Mouse (Mus musculus): ENCODE measurements around the gene Zfp637.
"Not testable (repeated sequence)": the region's sequence is repeated elsewhere in the genome, so short reads cannot be mapped to it uniquely, and the experiment has no call there.

Gene Zfp637

DNA sequence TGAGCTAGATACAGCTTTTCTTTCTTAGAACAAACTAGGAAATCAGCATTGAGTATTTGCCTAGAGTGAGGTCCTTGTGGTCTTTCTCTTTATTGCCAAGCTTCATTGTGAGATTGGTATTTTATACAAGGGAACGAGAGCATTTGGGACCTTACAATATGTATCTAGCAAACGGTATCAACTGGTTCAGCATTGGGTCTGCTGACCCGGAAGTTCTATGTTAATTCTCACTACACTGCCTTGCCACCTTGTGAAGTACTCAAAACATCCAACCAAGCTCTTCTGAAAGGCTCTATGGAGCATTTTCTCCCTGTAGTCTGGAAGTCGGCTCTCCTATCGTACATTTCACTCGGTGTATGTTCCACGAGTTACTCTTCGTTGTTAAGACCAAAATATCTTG, 22.8 kb downstream of the Zfp637 start:
- DNase-seq (ENCODE audit: low read depth, low spot score): no peak

DNA sequence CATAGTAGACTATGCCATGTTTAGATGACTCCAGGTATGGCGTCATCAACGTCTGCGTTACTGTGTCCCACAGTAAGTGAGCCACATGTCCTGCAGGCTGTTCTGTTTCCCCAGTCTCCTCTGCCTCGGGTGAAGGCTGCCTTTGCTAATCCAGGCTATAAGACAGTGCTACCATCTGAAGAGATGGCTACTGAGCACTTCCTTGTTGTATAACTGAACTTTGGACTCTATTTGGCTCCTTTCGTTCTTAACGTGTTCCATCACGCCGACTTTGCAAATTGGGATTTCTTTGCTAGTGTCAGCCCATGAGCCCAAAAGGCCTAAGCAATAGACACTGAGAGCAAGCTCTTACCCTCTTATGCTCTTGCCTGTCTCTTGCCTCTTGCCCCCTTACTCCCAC, 27.2 kb downstream of the Zfp637 start:
- DNase-seq (ENCODE audit: low read depth, low spot score): no peak

DNA sequence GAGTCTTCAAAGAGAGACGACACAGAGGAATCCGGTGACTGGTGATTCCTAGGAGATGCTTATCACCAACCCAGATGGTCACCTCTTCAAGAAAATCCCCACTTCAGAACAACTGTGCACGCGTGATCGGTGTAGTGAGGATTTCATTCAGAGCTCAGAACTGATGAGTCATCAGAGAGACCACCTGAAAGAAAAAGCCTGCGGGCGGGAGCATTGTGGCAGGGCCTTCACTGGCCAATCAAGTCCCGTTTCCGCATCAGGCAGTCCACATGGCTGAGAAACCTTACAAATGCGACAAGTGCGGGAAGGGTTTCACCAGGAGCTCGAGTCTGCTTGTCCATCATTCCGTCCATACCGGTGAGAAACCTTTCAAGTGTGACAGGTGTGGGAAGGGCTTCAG, 30.1 kb downstream of the Zfp637 start:
- DNase-seq (ENCODE audit: low read depth, low spot score): no peak

DNA sequence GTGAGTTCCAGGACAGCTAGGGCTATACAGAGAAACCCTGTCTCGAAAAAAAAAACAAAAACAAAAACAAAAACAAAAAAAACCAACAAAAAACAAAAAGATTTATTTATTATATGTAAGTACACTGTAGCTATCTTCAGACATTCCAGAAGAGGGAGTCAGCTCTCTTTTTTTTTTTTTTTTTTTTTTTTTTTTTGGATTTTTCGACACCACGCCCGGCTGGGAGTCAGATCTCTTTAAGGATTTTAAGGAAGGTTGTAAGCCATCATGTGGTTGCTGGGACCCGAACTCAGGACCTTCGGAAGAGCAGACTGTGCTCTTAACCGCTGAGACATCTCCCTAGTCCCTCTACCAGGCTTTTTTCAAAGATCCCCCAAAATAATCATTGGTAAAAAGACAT, 32.5 kb downstream of the Zfp637 start:
- not testable (repeated sequence) for DNase-seq (ENCODE audit: low read depth, low spot score)

DNA sequence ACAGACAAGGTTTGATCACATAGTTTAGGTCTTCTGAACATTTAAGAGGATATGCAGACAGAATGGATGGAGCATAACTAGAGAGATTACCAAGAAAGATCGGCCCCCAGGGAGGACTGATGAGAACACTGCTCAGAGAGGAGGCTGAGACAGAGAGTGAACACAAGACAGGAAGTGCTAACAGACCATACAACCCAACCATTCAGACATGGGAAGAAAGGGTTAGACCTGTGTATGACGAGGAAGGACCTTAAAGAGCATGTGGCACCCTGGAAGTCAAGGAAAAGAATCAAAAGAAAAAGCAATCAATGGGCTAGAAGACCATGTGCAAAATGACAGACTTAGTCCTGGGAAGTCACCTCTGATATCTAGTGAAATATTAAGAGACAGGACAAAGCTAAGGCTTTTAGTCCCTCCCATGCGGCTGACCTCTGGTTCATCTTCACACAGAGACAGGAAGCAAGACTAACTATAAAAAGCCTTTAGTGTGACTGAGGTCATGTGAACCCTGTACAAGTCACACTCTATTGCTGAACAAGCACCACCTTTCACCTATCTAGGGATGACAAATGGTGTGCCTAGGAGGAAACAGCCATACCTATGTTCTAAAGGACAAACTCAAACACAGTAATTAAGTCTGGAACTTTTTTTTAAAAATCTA, 33.8 kb downstream of the Zfp637 start:
- DNase-seq (ENCODE audit: low read depth, low spot score): no peak

DNA sequence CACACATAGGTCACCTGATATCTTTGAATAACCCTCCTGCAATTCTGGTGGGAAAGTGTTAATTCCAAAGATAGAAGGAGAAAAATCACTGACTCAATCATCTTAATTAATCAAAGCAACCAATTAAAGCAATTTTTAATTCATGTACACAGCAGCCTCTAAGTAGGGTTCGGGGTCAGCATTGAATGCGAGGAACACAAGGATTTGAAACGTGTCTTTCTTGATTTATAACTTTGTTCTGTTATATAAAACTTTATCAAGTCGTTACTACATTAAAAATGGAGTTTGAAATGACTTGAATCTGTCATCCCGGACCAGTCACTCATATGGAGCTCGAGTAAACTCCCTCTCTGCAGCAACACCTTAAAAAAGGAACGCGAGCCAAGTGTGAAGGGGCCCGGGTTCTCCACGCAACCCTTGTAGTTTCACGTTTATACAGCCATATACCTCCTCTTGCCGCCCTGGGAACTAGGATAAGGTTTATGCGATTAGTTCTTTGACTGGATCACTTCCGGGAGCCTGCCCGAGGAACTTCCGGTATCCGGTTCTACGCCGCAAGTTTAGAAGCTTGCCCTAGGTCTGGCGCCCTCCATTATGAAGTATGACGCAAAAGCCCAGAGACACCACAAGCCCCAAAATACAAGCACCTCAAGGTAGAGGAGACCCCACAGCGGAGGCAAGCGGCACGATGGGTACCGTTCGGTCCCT, 37.9 kb downstream of the Zfp637 start:
- DNase-seq (ENCODE audit: low read depth, low spot score): peak; percentile 85

DNA sequence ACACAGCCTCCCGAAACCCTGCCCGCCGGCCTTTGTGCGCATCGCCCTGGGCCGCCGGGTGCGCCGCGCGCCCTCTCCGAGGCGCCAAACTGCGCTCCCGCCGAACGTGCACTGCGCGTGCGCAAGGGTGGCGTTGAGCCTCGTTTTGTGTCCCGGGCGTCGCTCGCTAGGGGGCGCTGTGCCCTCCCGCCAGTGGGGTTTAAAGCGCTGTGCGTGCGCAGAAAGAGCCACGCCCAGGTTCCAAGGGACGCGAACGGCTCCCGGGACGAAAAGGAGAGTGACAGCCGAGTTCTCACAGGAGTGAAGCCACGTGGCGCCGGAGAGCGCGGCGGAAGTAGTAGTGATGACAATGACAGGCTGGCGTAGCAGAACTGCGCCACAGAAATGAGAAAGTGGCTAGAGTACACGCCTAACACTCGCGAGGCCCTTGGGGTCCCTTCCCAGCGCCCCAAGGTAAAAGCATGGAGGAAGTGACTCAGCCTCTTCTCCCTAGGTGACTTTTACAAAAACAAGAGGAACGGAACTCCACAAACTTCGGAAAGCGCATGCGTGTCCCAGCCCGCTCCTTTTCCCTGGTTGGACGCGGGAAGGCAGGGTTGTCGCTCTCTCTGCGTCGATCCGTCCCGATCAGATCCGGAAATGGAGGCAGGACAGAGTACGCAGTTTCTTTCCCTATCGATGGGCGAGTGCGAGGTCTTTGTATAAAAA, 38.6 kb downstream of the Zfp637 start:
- peak; percentile 95 for DNase-seq (ENCODE audit: low read depth, low spot score)

DNA sequence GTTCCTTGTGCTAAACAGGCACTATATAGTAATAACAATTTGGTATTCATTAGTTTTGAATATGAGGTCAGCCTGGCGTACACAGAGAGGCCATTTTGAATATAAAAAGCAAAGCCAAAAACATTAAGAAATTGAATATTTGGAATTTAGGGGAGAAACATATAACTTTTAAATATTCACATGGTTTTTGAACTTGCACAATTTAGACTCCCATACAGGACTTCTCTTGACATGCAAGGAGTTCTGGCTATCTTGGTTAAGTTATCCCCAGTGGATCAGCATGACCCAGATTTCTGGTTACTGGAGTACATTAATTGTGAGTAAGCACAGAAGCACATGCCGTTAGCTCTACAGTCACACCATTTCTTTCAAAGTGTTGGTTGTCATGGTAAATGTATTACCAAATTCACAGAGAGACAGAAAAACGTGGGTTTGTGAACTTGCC, 39.4 kb downstream of the Zfp637 start:
- no peak for DNase-seq (ENCODE audit: low read depth, low spot score)

DNA sequence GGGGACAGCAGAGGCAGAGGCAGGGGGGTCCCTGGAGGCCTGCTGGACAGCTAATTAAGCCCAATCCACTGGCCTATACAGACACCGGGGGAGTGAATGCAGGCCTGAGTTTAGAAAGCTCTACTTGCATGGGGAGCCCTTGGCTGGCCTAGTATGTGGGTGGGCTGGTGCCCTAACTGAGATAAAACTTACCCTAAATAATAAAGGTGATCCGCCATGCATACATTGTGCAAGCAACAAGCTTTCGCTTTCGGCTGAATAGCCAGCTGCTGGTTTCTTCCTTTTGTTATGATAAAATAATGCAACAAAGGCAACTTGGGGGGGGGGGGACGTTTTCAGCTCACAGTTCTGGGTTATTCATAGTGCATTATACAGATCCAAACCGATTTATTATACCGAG, 40.2 kb downstream of the Zfp637 start:
- no peak for DNase-seq (ENCODE audit: low read depth, low spot score)

DNA sequence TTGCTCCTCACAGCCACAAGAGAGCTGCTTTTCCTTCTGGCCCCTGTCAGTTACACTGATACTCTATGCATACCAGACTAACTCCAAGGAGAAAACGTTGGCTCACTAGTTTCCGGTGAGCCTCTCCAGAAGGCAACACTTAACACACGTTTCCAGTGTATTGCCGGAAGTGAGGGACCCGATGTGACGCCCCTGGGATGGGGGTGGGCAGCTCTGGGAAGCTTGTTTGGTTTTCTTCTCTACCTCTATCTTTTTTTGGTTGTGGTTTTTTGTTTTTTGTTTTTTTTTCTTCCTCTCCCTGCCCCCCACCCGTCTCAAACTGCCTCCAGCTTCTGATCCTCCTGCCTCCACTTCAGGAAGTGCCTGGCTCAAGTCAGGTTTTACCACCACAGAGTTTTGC, 41.0 kb downstream of the Zfp637 start:
- no peak for DNase-seq (ENCODE audit: low read depth, low spot score)

DNA sequence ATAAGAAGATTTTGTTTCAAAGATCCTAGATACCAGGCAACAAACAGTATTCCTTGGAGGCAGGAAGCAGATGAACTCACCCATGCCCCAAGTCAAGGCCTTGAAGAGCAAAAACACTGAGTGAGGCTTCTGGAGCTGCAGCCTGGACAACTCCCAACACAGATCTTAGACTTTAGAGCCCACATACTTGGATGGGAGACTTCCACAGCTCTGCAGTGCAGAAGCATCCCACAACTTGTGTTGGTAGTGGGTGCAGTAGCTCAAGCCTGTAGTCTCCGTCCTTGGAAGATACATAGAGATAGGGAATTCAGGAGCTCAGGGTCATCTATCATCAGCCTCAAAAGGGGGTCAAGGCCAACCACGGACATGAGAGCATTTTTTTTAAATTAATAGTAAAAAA, 45.0 kb downstream of the Zfp637 start:
- DNase-seq (ENCODE audit: low read depth, low spot score): no peak

DNA sequence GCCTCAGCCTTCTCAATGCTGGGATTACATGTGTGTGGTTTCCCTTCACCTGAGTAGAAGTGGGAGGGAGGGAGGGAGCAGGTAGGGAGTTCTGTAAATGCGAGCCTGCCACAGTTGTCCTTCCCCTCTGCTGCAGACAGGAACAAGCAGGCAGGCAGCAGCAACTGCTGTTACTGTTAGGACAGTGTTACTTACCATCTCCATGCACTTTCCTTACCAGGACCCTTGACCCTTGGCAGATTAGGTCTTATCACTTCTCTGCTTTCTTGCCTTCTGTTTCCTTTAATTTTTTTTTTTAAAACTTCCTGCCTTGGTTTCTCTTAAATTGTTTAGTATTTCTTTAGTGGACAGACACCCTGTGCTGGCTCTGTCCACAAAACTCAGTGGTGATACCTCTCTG, 47.1 kb downstream of the Zfp637 start:
- DNase-seq (ENCODE audit: low read depth, low spot score): no peak

DNA sequence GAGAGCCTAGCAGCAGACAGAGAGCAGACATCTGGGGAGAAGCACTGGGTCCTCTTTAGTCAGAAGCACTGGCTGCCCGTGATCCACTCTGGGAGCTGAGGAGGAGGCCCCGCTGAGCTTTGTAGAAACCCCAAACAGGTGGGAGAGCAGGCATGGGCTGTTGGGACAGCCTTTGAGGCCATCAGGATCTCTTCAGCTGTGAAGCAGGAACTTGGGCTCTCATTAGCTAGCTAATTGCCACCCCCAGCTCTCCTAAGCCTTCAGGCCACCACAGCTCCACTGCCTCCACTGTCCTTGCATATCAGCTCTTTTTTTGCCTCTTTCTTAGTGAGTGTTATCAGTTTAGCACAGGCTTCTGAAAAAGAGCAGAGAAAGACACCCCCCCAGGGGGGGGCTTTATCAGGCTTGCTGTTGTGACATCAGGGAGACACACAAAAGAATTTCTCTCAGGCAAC, 47.7 kb downstream of the Zfp637 start:
- DNase-seq (ENCODE audit: low read depth, low spot score): no peak

DNA sequence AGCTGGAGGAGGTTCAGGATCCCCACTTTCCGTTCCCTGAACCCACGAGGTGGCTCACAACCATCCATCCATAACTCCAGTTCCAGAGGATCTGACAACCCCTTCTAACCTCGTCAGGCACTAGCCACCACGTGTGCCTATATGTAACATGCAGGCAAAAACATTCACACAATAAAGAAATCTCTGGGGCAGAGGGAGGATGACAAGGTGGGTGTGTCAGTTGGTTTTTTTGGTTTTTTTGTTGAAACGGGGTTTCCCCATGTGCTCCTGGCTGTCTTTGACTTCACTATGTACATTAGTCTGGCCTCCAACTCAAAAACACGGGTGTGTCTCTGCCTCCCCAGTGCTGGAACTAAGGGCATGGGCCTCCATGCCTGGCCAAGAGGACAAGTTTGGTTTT, 49.3 kb downstream of the Zfp637 start:
- no peak for DNase-seq (ENCODE audit: low read depth, low spot score)

DNA sequence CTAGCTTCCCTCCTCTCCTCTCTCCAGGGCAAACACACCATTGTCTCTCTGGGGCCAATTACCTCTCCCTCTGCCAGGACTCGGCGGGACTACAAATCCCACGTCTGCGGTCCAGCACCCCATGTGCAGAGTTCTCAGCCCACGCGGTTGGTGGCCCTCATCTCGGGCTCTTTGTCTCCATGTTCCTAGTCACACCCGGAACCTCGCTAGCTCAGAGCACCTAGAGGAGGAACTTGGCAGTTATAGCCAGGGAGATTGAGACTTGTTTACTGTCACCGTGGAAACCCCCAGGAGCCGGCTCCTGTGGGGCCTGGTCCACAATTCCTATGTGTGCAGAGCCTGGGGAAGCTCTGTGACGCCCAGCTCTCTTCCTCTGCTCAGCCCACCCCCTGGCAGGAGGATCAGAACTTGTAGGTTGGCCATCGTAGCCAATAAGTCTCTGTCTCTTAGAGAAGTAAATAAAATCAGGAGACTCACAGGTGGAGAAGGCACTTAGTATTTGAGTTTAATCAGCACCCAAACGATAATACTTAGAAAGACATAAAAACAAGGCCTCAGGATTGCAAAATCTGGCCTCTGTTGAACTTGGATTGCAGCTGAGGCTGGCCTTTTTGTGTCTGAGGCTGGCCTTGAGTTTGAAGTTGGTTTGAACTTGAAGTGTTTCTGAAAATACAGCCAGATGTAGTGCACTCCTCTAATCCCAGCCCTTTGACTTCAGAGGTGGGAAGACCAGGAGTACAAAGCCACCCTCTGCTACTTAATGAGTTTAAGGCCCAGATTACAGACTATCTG, 50.6 kb downstream of the Zfp637 start:
- no peak for DNase-seq (ENCODE audit: low read depth, low spot score)

DNA sequence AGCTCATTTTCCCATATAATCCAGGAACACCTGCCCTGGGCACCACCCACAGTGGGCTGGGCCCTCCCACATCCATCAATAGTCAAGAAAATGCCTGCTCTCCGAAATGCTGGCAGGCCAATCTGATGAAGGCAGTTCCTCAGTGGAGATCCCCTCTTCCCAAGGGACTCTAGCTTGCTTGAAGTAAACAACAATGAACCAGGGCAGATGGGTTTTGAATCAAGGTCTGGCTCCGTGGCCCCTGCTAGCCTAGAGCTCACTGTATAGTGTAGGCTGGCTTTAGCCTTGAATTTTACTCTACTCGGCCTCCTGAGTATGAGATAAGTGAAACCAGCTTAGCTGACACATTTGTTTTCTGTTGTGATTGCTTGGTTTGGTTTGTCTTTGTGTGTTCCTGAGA, 51.4 kb downstream of the Zfp637 start:
- DNase-seq (ENCODE audit: low read depth, low spot score): no peak

DNA sequence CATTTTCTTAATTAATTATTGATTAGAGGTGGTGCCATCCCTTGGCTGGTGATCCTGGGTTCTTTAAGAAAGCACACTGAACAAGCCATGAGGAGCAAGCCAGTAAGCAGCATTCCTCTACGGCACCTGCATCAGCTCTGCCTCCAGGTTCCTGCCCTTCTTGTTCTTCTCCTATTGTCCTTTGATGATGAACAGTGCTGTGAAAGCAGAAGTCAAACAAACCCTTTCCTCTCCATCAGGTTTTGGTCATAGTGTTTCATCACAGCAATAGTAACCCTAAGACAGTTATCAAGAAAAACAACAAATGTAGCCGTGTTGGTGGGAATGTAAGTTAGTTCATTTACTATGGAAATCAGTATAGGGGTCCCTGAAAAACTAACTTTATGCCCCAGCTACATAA, 52.5 kb downstream of the Zfp637 start:
- no peak for DNase-seq (ENCODE audit: low read depth, low spot score)
